Mouse (Mus musculus) megakaryocyte, embryonic 14.5 days (primary cell): ENCODE results near the gene Agap1.

Source experiments
- FLI1 ChIP-seq: IDR thresholded peaks from 2 replicates; pipeline ENCODE4 v1.6.1; 2012; ENCODE audit warnings: low read length, inconsistent platforms, mixed read lengths
- GATA1 ChIP-seq: IDR thresholded peaks from 3 replicates; pipeline ENCODE4 v1.6.1; 2012; ENCODE audit warnings: mixed read lengths, low read length, inconsistent platforms, borderline replicate concordance

DNA sequence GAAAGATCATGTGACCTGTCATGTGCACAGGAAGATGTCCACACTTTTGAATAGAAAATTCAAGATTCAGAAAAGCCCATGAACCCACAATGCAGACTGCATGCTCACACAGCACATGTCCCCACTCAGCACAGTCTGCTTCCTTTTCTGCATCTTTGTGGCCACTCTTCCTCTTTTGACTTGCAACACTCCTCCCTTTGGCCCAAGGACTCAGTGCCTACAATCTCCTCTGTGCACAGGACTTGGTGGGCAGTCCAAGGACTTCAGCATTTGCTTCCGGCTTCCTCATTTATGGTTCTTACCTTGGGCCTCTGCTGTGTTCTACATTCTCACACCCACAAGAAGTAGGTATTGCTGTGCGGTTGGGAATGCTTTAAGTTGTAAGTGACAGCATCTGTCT, 447.6 kb downstream of the Agap1 start:
- no peak for TF ChIP-seq FLI1
- no peak for TF ChIP-seq GATA1
